Mouse (Mus musculus) kidney, adult 2 months (tissue): ENCODE data around the gene Fam72a.

Source experiments
- CTCF ChIP-seq: fragments of 200-500 bp; conservative IDR thresholded peaks from 2 replicates; pipeline ENCODE4 v1.5.1; 2011; ENCODE audit warnings: low read depth, mild to moderate bottlenecking, control low read depth, low read length, moderate library complexity, mixed read lengths; ENCODE audit not compliant: insufficient read depth, insufficient read length
- POLR2A ChIP-seq: fragments of 200-500 bp; IDR thresholded peaks from one replicate; pipeline ENCODE4 v1.6.1; 2011; ENCODE audit warnings: low read depth, low read length, control low read depth

DNA sequence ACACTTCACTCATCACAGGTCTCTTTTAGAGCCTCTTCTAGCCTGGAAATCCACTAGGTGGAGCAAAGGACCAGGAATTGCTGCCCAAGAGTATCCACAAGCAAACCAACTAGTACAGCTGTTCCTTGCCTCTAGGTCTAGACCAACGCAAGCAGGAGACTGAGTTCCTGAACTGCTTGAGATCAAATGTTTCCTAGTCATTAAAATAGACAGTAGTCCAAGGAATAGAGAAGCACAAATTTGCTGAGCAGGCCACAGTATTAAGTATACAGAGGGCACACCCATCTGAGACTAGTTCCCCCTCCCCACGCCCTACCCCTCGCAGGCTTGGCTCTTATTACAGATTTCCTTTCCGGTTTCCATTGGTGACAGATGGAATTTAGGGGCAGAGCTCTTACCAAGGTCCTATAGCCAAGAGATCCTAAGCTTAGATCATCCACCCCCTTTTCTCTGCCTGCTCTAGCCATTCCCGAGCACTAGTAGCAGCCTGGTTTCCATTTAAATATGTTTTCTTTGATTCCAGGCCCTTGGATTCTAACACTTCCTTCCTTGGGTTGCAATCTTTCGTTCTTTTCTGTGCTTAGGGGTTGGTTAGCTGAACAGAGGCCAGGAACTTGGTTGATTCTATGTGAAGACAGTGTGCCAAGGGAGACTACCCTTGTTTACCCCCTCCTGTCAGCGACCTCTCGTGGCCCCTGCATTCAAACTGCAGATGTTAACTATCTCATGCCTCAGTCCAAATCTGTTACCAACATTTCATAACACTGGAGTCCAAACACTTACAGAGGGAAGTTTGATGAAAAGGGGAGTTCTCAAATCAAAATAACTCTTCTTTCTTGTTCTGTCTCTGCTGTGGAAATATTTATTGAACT, 21.0 kb downstream of the Fam72a start:
- TF ChIP-seq CTCF, result peak; percentile 52
- TF ChIP-seq POLR2A, result no peak
